Mouse (Mus musculus): ENCODE results near the gene Sla2. TPM values are rescaled to one million over a fixed set of nuclear protein-coding genes. Genes with fewer than 3 reads are reported as not detected.

The Sla2 gene
- polyA plus RNA-seq (2021; fragmentation: Nextera tagmentation): 0.45 and 0.48 TPM in 2 replicates
- long read RNA-seq, experiment 1, partial matches to known transcripts: 1 of 1 reads
- long read RNA-seq, experiment 1, other reads (novel, unspliced or antisense): 0 of 1 reads
- long read RNA-seq, experiment 2, partial matches to known transcripts: 0 of 3 reads
- long read RNA-seq, experiment 2, other reads (novel, unspliced or antisense): 1 of 3 reads

DNA sequence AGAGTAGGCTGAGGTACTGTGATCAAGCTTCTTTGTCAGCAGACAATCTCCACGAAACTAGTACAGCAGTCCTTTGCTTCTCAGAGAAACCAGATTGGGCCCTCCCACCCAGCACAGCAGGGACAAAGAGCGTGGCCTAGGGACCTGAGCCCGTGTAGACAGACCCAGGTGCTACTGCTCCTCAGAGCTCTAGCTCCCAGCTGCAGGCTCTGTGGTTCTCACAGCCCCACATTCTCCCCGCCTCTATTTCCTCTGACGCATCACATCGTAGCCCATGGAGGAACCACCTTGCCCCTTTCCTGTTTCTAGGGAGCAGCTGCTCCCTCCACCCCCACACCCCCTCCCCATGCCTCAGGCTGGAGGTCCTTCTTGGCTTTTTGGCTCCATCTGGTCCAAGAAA, at the start of gene Sla2:
Gene Sla2, minus strand, starts transcription at position 176 of the 400 bp plus-strand sequence.

DNA sequence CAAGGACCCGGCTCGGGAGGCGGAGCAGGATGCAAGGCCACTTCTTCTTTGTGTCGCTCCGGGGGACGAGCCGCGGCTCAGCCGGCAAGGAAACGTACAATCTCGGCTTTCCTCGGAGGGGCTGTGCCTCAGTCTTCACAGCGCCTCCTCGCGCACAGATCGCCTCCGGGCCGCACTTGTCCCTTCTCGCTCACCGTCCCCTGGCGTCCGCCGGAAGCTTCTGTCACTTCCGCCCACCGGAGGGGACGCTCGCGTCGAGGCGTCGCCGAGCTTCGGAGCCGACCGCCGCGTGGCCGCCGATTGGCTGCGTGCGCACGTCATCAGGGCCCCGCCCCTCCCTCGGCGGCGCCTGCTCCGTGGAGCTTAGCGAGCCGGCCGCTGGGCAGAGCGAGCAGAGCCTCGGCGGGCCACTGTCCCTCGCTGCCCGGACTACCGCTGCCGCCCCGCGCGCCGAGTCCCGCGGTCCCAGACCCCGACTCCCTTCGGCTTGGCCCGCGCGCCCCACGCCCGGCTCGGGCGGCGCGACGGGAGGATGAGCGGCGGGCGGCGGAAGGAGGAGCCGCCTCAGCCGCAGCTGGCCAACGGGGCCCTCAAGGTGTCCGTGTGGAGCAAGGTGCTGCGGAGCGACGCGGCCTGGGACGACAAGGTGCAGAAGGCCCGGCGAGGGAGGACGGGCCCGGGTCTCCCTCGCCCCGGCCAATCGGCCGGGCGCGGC, 24.1 kb downstream of the Sla2 start, which contains the start of gene Rab5if:
Gene Rab5if, plus strand, starts transcription at position 357 of the 715 bp plus-strand sequence.

DNA sequence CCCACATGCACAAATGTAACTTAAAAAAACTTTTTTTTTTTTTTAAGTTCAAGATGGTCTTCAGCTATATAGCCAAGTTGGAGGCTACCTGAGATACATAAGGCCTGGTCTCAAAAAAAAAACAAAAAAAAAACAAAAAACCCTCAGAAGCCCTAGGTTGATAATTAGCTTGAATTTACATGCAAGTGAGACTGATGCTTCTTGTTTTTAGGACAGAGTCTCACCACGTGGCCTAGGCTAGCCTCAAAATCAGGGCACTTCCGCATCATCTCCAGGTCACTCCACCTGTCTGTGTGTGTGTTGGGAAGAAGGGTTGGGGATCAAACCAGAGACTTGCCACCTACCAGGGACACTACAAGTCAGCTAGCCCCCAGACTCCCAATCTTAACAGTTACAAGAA, 29.2 kb downstream of the Sla2 start, which contains the start of gene 4930518I15Rik:
Gene 4930518I15Rik, minus strand, starts transcription at position 112 of the 400 bp plus-strand sequence.

DNA sequence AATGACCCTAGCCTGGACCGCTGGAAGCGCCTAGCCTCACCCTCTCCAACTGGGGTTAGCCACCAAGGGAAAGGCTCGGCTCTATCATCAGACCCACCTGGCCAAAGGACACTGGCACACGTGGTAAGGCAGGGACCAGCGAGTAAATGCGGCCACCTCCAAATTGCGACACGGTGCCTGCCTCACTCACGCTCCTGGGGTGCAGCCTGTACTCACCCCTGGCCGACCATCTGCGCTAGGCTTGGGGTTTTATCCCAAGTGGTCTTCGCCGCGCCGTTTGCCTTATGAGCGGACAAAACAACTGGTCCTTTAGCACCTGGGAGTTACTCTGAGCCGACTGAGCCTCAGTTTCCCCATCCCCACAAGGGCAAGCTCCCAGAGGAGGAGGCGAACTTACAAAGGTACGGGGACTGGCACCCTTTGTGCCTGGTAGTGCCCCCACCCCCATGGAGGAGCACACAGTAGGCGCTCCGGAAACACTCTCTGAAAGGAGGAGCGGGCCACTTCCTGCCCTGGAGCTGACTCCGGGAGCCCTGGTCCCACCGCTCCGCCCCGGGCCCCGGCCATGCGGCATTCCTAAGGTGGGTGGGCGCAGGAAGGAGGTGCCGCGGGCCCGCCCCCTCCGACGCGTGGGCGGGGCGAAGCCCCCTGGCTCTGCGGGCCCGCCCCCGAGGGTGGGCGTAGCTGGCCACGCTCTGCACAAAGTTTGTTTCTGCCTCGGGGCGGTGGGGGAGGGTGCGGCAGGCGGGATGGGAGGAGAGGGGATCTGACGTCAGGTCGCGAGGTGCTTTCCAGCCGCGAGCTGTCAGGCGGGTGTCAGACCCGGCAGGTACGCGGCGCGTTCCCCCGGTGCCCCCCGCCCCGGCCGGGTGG, 47.4 kb downstream of the Sla2 start, which contains the start of gene Tgif2:
Gene Tgif2, plus strand, starts transcription at position 689 of the 873 bp plus-strand sequence.

Other genes starting within 250 kb of the Sla2 start
- 21.0 and 27.2 TPM in 2 replicates for gene Myl9, start 111.8 kb downstream of the Sla2 start, polyA plus RNA-seq (2021; fragmentation: Nextera tagmentation)
- gene Tgif2, start 47.2 kb downstream of the Sla2 start, polyA plus RNA-seq (2021; fragmentation: Nextera tagmentation): 0.18 and 0.50 TPM in 2 replicates
- 0.24 and 0.30 TPM in 2 replicates for gene 4930518I15Rik, start 29.2 kb downstream of the Sla2 start, polyA plus RNA-seq (2021; fragmentation: Nextera tagmentation)
- 121 and 136 TPM in 2 replicates for gene Rab5if, start 24.1 kb downstream of the Sla2 start, polyA plus RNA-seq (2021; fragmentation: Nextera tagmentation)
- gene Ndrg3, start 104.9 kb upstream of the Sla2 start, polyA plus RNA-seq (2021; fragmentation: Nextera tagmentation): 579 and 651 TPM in 2 replicates
- 2.1 and 2.3 TPM in 2 replicates for gene Dsn1, start 120.0 kb upstream of the Sla2 start, polyA plus RNA-seq (2021; fragmentation: Nextera tagmentation)
- gene Soga1, start 192.1 kb upstream of the Sla2 start, polyA plus RNA-seq (2021; fragmentation: Nextera tagmentation): 2.7 and 3.1 TPM in 2 replicates
- not detected in 2 replicates for gene Tldc2, start 199.9 kb upstream of the Sla2 start, polyA plus RNA-seq (2021; fragmentation: Nextera tagmentation)
- gene Samhd1, start 248.1 kb upstream of the Sla2 start, polyA plus RNA-seq (2021; fragmentation: Nextera tagmentation): 2.9 and 4.2 TPM in 2 replicates